Mouse (Mus musculus): ENCODE measurements at regions not wholly inside any gene's neighbourhood (a gene's known extent, or its start where the extent isn't known, plus 50 kb on each side); places are given as distances from the start of the nearest gene placed in this dataset.

DNA sequence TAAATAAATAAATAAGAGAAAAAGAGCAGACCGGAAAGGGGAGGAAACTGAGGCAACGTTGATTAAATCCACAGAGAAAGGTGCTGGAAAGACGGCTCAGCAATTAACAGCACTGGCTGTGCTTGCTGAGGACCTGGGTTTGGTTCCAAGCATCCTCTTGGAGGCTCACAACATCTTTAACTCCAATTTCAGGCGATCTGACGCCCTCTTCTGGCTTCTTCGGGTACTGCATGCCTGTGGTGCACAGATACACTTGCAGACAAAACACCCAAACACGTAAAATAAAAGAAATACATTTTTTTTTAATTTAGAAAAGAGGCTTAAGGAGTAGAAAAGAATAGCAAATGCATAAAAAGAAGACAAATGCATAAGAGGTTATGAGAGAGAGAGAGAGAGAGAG, 173.9 kb upstream of the Ubl3 start:
- TF ChIP-seq CHD2 (IDR thresholded peaks at IDR 0.05; ENCODE audit: low read length), result no peak
- no peak for TF ChIP-seq KAT2A (IDR thresholded peaks at IDR 0.05; ENCODE audit: insufficient replicate concordance, low read length)
- no peak for TF ChIP-seq TBP (conservative IDR thresholded peaks at IDR 0.05; ENCODE audit: low read depth, low read length)
- TF ChIP-seq MEF2A (IDR thresholded peaks at IDR 0.05; ENCODE audit: borderline replicate concordance, low read depth, low read length), result no peak
- no peak for TF ChIP-seq MAFK (IDR thresholded peaks at IDR 0.05; ENCODE audit: insufficient replicate concordance, low read length)

All from CH12.LX (cell line).